Mouse (Mus musculus): Measurements from ENCODE around the gene Cabin1. TPM values are rescaled to one million over a fixed set of nuclear protein-coding genes. Genes with fewer than 3 reads are reported as not detected.

Gene Cabin1
- polyA plus RNA-seq, 1 experiment = 56.6 TPM

- no peak for TF ChIP-seq POLR2A (IDR thresholded peaks at IDR 0.05; ENCODE audit: borderline replicate concordance, extremely low read depth, insufficient read depth, insufficient read length, poor library complexity, severe bottlenecking)
- TF ChIP-seq CTCF (IDR thresholded peaks at IDR 0.05; ENCODE audit: borderline replicate concordance, extremely low read depth, insufficient read depth, insufficient read length) = no peak
Observed at GRCm38 (mm10) chr10:75709261-75709660, 54.9 kb downstream of the Cabin1 start.

DNA sequence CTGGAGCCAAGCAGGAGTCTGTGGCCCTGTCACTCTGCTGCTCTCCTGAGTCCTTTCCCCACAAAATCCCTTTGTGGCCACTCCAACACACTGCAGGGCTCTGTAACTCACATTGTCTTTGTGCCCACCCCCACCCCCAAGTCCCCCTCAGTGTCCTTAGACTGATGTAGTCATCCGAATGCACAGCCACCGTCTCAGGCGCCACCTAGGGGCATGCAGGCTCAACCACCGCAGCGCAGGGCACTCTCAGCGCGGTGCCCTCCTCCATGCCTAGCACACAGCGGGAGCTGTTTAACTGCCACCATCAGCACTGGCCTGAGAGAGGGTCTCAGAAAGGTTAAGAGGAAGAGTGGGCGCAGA lies 55.5 kb downstream of the Cabin1 start:
- peak; percentile 76 for DNase-seq (ENCODE audit: low read depth)
- TF ChIP-seq POLR2A (IDR thresholded peaks at IDR 0.05; ENCODE audit: borderline replicate concordance, extremely low read depth, insufficient read depth, insufficient read length, poor library complexity, severe bottlenecking) (no peak), CTCF (IDR thresholded peaks at IDR 0.05; ENCODE audit: borderline replicate concordance, extremely low read depth, insufficient read depth, insufficient read length) (peak; percentile 77)

More at GRCm38 (mm10) chr10:75709261-75709660, 54.9 kb downstream of the Cabin1 start:
- DNase-seq (ENCODE audit: low read depth) = no peak

DNA sequence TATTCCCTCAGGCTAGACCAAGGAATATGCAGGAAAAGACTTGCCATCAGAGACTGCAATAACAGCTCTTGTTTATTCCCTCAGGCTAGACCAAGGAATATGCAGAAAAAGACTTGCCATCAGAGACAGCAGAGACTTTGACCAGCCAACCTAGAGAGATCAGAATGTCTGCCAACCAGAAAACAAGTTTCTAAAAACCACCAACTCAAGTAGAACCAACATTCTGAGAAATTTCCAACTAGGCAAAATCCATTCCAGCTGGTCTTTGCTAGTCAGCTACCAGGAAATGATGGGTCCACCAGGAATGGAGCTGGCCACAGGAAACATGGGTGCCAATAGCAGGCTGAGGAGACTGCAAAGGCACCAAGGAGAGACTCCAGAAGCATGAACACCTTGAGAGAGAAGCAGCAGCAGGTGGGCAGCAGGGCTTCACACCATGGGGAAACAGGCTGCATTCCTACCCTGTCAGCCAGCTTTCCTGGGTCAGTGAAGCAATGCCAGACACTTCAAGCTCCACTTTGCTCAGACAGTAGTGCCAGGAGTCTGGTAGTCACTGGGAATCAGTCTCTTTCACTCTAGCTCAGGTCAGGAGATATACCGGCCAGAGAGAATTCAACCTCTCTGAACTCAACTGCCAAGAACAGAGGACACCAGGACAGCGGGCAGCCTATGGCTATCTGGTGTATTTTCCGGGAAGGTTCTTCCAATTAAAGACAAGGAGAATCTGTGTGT lies 56.1 kb downstream of the Cabin1 start:
- no peak for TF ChIP-seq CTCF (IDR thresholded peaks at IDR 0.05; ENCODE audit: borderline replicate concordance, extremely low read depth, insufficient read depth, insufficient read length)
- DNase-seq (ENCODE audit: low read depth) = no peak

- DNase-seq (ENCODE audit: low read depth) = no peak
- no peak for TF ChIP-seq CTCF (IDR thresholded peaks at IDR 0.05; ENCODE audit: borderline replicate concordance, extremely low read depth, insufficient read depth, insufficient read length)
- no peak for TF ChIP-seq POLR2A (IDR thresholded peaks at IDR 0.05; ENCODE audit: borderline replicate concordance, extremely low read depth, insufficient read depth, insufficient read length, poor library complexity, severe bottlenecking)
Observed at GRCm38 (mm10) chr10:75706632-75707216, 57.4 kb downstream of the Cabin1 start.

DNA sequence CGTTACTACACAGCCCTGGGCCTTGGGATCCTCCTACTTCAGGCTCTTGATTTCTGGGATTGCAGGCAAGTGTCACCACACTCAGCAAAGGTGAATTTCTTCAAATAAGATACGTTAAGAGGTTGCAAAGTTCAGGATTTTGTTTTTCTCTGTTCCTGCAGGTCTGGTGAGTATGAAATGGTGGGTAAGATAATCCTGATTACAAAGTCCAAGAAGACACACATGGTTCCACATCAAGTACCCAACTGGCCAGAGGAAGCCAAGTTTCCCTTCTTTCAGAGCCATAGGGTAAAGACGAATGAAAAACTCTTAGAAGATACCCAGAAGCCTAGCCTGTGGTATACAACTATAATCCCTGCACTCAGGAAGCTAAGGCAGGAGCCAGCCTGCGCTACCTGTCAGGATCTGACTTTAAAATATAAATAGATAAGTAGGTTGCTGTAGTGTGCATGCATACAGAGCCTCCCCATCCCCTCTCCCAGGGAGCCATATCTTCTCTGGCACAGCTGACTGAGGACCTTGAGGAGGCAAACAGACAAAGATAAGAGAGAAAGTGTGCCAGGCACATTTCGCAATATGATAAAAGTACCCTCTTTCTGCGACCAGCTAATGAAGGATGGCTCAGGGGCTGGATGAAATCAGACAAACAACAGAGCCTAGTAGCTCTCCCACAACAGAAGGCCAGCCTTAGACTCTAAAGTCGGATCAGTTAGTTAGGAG lies 58.3 kb downstream of the Cabin1 start:
- no peak for TF ChIP-seq POLR2A (IDR thresholded peaks at IDR 0.05; ENCODE audit: borderline replicate concordance, extremely low read depth, insufficient read depth, insufficient read length, poor library complexity, severe bottlenecking)
- TF ChIP-seq CTCF (IDR thresholded peaks at IDR 0.05; ENCODE audit: borderline replicate concordance, extremely low read depth, insufficient read depth, insufficient read length) = no peak
- no peak for DNase-seq (ENCODE audit: low read depth)

DNA sequence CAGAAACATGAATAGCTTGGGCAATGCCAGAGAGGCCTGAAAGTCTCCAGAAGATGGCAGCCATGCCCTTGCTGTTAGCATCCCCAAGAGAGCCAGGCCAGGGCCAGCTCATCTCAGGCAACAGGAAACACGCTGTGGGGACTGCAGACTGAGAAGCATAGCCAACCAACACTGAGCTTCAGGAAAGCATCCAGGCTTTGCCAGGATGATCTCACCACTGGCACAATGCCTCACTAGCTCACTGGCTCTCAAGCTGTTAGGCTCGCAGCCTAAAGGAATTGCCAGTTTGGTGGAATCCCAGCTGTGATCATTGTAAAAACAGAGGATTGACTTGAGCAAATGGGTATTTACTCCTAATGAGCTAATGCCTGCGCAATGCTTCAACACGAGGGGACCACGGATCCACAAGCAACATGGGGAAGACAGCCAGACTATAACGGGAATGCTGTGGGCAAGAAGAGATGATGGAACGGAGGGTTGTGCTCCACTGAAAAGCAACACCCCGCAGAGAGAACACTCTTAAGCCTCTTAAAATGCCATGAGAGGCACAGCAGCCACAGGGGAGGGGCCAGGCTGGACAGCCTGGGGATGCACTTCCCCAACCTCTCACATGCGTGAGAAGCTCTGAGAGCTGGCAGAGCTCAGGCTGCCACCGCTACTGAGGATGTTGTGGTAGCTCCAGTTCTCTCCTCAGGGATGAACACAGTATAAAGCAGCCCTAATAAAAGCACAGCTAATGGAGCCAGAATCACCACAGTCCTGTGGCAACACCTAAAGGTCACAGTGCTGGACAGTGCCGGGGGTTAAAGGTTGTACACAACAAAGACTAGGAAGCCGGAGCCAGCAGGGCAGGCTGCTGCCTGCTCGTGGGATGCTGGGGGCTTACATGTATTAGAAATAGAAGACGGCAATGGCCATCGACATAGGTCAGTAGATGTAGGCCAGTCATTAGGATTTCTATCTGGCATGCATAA lies 59.6 kb downstream of the Cabin1 start:
- DNase-seq (ENCODE audit: low read depth) = peak; percentile 99
- TF ChIP-seq CTCF (IDR thresholded peaks at IDR 0.05; ENCODE audit: borderline replicate concordance, extremely low read depth, insufficient read depth, insufficient read length) (peak; percentile 14; the same call in 1 of the 2 replicates), POLR2A (IDR thresholded peaks at IDR 0.05; ENCODE audit: borderline replicate concordance, extremely low read depth, insufficient read depth, insufficient read length, poor library complexity, severe bottlenecking) (no peak)

GRCm38 (mm10) chr10:75703504-75703903 lies 60.6 kb downstream of the Cabin1 start:
- peak; percentile 36 for DNase-seq (ENCODE audit: low read depth)
- peak; percentile 49; the same call in 1 of the 2 replicates for TF ChIP-seq CTCF (IDR thresholded peaks at IDR 0.05; ENCODE audit: borderline replicate concordance, extremely low read depth, insufficient read depth, insufficient read length)
- no peak for TF ChIP-seq POLR2A (IDR thresholded peaks at IDR 0.05; ENCODE audit: borderline replicate concordance, extremely low read depth, insufficient read depth, insufficient read length, poor library complexity, severe bottlenecking)

- TF ChIP-seq POLR2A (IDR thresholded peaks at IDR 0.05; ENCODE audit: borderline replicate concordance, extremely low read depth, insufficient read depth, insufficient read length, poor library complexity, severe bottlenecking) = no peak
- TF ChIP-seq CTCF (IDR thresholded peaks at IDR 0.05; ENCODE audit: borderline replicate concordance, extremely low read depth, insufficient read depth, insufficient read length) = no peak
- no peak for DNase-seq (ENCODE audit: low read depth)
Observed at GRCm38 (mm10) chr10:75702494-75702893, 61.6 kb downstream of the Cabin1 start.

- TF ChIP-seq CTCF (IDR thresholded peaks at IDR 0.05; ENCODE audit: borderline replicate concordance, extremely low read depth, insufficient read depth, insufficient read length) = no peak
- no peak for TF ChIP-seq POLR2A (IDR thresholded peaks at IDR 0.05; ENCODE audit: borderline replicate concordance, extremely low read depth, insufficient read depth, insufficient read length, poor library complexity, severe bottlenecking)
- no peak for DNase-seq (ENCODE audit: low read depth)
Observed at GRCm38 (mm10) chr10:75701280-75701679, 62.9 kb downstream of the Cabin1 start.

DNA sequence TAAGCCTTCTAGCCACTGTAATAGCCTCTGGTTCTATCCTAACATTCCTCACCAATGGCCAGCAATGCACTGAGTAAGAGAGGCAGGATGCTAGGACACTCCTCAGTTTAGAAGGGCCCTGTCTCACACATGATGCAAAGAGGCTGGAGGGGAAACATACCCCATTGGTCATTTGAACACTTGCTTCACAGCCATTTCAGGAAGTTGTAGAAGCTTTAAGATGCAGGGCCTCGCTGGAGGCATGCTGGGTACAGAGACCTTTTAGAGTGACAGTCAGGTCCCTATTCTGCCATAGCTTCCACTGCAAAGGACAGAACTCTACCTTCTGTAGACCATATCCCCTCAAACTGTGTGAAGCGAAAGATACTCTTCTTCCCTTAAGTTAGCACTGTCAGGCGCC lies 66.4 kb downstream of the Cabin1 start:
- TF ChIP-seq POLR2A (IDR thresholded peaks at IDR 0.05; ENCODE audit: borderline replicate concordance, extremely low read depth, insufficient read depth, insufficient read length, poor library complexity, severe bottlenecking) (no peak), CTCF (IDR thresholded peaks at IDR 0.05; ENCODE audit: borderline replicate concordance, extremely low read depth, insufficient read depth, insufficient read length) (no peak)
- no peak for DNase-seq (ENCODE audit: low read depth)

All from brain, embryonic 14.5 days (tissue).